Mouse (Mus musculus) stomach, postnatal 0 days (tissue): ENCODE data around the gene Capn15.

Experiments
- CTCF ChIP-seq: IDR thresholded peaks from 2 replicates; pipeline ENCODE4 v1.5.1; 2016; ENCODE audit warnings: antibody characterized with exemption, low read depth, mild to moderate bottlenecking, moderate library complexity
- EP300 ChIP-seq: optimal IDR thresholded peaks from 2 replicates; pipeline ENCODE3; 2016; ENCODE audit warnings: antibody characterized with exemption

DNA sequence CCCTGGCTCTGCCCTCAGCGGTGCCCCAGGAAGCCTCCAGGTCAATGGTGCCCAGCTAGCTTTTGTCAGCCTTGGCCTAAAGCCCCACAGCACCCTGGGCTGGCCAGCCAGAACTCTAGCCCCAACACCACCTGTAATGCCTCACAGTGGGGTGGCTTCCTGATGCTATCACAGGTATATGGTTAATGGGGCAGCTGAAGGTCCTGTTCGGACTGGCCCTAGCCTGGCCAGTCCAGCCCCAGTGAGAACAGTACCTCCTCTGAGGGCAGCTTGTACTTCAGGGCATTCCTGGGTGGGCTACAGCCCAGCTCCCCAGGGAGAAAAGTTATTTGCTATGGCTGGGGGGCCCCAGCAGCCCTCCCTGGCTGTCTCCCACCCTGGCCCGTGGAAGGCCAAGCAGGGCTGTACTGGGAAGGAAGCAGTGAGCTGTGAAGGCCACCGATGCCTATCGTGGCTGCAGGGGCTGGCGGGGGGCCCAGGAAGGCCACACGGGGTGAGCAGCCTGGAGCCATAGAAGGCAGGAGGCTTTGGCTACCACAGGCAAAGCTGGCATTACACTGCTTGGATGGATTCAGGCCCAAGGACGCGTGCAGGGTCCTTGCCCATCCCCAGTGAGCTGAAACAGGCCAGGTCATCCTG lies 40.0 kb downstream of the Capn15 start:
- TF ChIP-seq CTCF (no peak), EP300 (no peak)
